Mouse (Mus musculus): Measurements from ENCODE around the gene Gale.

DNA sequence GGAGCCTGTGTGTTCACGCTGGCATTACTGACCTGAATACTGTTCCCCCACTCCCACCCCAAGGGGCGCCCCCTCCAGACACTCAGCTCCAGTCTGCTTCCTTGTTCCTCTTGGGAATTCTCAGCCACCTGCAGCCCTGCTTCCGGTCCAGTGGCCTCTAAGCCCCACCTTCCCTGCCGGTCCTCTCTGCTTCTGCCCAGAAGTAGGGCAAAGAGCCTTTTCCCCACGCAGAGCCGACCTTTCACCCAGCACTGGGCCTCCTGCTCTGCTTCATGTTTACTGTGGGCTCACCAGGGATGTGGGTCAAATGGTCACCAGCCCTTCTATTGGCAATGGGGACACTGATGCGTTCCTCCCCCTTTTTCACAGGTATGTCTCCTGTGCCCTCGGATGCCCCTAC lies 5.2 kb upstream of the Gale start:
- TF ChIP-seq CTCF (IDR thresholded peaks at IDR 0.05; ENCODE audit: insufficient read depth, low read length) (no peak), POLR2A (IDR thresholded peaks at IDR 0.05; ENCODE audit: borderline replicate concordance, extremely low read depth, low read depth, low read length) (no peak)

All from lung, adult 2 months (tissue).